Mouse (Mus musculus): ENCODE results near the gene 1700037C18Rik. TPM values are rescaled to one million over a fixed set of nuclear protein-coding genes. Genes with fewer than 3 reads are reported as not detected.

Gene 1700037C18Rik
- polyA plus RNA-seq, 2 experiments = 1.4 to 2.4 TPM

DNA sequence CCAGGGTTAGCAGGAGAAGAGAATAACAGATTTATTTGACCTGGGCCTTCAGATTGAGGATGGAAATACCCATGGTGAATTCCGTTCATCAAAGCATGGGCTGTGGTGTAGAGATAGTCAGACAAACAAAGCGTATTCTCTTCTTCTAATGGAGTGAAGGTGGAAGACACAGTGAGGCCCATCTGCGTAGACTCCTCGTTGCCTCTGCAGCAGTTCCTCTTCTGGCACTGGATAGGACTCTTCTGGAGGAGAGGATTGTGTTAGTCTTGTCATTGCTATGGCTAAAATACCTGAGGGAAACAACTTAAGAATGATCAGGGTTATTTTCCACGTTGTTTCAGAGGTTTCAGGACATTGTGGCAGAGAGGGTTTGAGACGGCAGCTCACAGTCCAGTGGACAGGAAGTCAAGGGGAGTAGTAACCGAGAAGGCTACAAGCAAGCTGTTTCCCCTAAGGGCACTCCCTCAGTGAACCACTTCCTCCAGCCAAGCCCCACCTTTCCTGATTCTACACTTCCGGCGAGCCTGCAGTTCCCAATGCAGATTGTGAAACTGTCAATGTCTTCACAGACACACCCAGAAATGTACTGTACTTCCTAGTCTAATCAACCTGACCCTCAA, 13.2 kb downstream of the 1700037C18Rik start:
- Histone ChIP-seq H3K4me2 (ENCODE audit: low read depth) (peak overlapping the region; percentile 42), H3K36me3 (replicated peaks; ENCODE audit: control insufficient read depth, insufficient read depth, low read depth) (peaks cover 19% of the 10 kb centered on the region)
- ATAC-seq (ENCODE audit: insufficient read depth) = peak; percentile 58; the same call in 1 of the 2 replicates

DNA sequence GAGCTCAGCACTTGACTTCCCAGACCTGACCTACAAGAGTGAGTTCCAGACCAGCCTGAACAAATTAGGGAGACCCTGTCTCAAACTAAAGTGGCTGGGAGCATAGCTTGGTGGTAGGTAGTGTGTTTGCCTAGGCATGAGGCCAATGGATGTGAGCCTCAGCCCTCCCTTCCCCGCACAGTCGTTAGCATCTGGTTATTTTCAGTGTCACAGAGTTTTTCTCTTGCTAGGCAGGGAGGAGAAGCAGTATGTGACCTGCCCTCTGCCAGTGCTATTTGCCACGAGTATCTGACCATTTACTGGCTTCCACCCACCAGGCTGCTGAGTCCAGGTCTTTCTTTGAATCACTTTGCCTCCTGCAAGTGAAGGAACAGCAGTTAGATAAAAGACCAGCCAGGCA, 14.8 kb downstream of the 1700037C18Rik start:
- DNase-seq (ENCODE audit: low read depth in 3 of 3, low spot score in 3 of 3) (no peak), ATAC-seq (ENCODE audit: insufficient read depth) (no peak)
- Histone ChIP-seq H3K4me2 (ENCODE audit: low read depth) (no peak overlapping the region), H3K4me1 (replicated peaks; ENCODE audit: control insufficient read depth in 2 of 2, insufficient read depth in 2 of 2, low read length in 1 of 2) (peaks cover 2% of the 10 kb centered on the region in 2 experiments; a peak in 2 of 4 replicates), H3K36me3 (replicated peaks; ENCODE audit: control insufficient read depth, insufficient read depth, low read depth) (peaks cover 10% of the 10 kb centered on the region), H3K9ac (replicated peaks) (no peak overlapping the region), H3K27me3 (ENCODE audit: control insufficient read depth, insufficient read depth, low read length) (no peaks in the 10 kb centered on the region), H3K4me3 (ENCODE audit: insufficient read depth in 1 of 2, low read depth in 2 of 2, low read length in 2 of 2) (no peak overlapping the region), H3K27ac (no peak overlapping the region), H3K9me3 (ENCODE audit: control insufficient read depth, low read length) (no peaks in the 10 kb centered on the region)
- TF ChIP-seq EP300 (IDR thresholded peaks at IDR 0.05; ENCODE audit: low read depth) = no peak
- no peak for TF ChIP-seq CTCF (IDR thresholded peaks at IDR 0.05; ENCODE audit: low read depth)
- 58% methylated on average over 3 of the region's 3 CpGs for WGBS (ENCODE audit: insufficient replicate concordance)

More for the DNA sequence above, 13.2 kb downstream of the 1700037C18Rik start:
- no peak overlapping the region for H3K9ac ChIP-seq (replicated peaks)
- H3K9me3 ChIP-seq (ENCODE audit: control insufficient read depth, low read length) = no peaks in the 10 kb centered on the region
- H3K4me1 ChIP-seq (replicated peaks; ENCODE audit: control insufficient read depth in 2 of 2, insufficient read depth in 2 of 2, low read length in 1 of 2) = peaks cover 2% of the 10 kb centered on the region in 2 experiments; a peak in 2 of 4 replicates
- H3K27me3 ChIP-seq (ENCODE audit: control insufficient read depth, insufficient read depth, low read length) = no peaks in the 10 kb centered on the region
- 21% methylated on average over 9 of the region's 9 CpGs for WGBS (ENCODE audit: insufficient replicate concordance)
- no peak overlapping the region for H3K4me3 ChIP-seq (ENCODE audit: insufficient read depth in 1 of 2, low read depth in 2 of 2, low read length in 2 of 2)
- DNase-seq (ENCODE audit: low read depth in 3 of 3, low spot score in 3 of 3) = no peak
- TF ChIP-seq EP300 (IDR thresholded peaks at IDR 0.05; ENCODE audit: low read depth) (no peak), CTCF (IDR thresholded peaks at IDR 0.05; ENCODE audit: low read depth) (no peak)
- H3K27ac ChIP-seq = peak overlapping the region; percentile 22; the same call in 1 of the 2 replicates

- H3K4me2 ChIP-seq (ENCODE audit: low read depth) = no peak overlapping the region
- no peaks in the 10 kb centered on the region; the same call in 1 of the 2 replicates for H3K36me3 ChIP-seq (replicated peaks; ENCODE audit: control insufficient read depth, insufficient read depth, low read depth)
- H3K27me3 ChIP-seq (ENCODE audit: control insufficient read depth, insufficient read depth, low read length) = no peaks in the 10 kb centered on the region
- H3K9me3 ChIP-seq (ENCODE audit: control insufficient read depth, low read length) = no peaks in the 10 kb centered on the region
- WGBS (ENCODE audit: insufficient replicate concordance) = 85% methylated on average over 14 of the region's 14 CpGs
- TF ChIP-seq EP300 (IDR thresholded peaks at IDR 0.05; ENCODE audit: low read depth) = no peak
- no peak for TF ChIP-seq CTCF (IDR thresholded peaks at IDR 0.05; ENCODE audit: low read depth)
- H3K4me1 ChIP-seq (replicated peaks; ENCODE audit: control insufficient read depth in 2 of 2, insufficient read depth in 2 of 2, low read length in 1 of 2) = peaks cover 2 to 5% of the 10 kb centered on the region in 2 experiments; a peak in 3 of 4 replicates
- DNase-seq (ENCODE audit: low read depth in 3 of 3, low spot score in 3 of 3) (no peak), ATAC-seq (ENCODE audit: insufficient read depth) (no peak)
- H3K27ac ChIP-seq = no peak overlapping the region
- H3K9ac ChIP-seq (replicated peaks) = no peak overlapping the region
- H3K4me3 ChIP-seq (ENCODE audit: insufficient read depth in 1 of 2, low read depth in 2 of 2, low read length in 2 of 2) = no peak overlapping the region
These were observed 16.7 kb downstream of the 1700037C18Rik start for GRCm38 (mm10) chr16:3891621-3892295.

DNA sequence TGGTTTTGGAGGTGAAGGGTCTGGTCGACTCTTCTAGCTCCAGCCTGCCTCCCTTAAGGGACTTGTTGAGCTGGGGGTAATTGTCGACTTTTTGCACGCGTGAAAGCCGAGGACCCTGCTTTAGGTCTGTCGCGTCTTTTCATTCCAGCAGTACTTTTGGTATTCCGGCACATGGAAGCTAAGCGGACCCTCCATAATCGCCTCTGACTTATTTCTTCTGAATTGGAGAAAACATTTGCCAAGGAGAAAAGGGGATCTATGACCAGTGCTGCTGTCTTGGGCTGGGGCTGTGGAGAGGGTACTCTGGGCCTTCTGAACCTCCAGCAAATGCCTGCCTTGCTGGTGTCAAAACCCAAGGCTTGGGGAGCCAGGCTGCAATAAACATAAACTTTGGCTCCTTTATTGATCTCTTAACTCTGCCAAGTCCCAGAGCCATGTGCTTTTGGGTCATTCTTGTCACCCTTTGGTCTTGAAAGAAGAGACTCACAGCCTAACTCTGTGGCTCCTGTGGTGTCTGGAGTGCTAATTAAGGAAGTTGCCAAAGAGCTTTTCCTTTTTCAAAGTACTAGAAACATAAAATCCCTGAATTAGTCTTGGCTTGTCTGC, 23.3 kb downstream of the 1700037C18Rik start:
- DNase-seq (ENCODE audit: low read depth in 3 of 3, low spot score in 3 of 3) (no peak), ATAC-seq (ENCODE audit: insufficient read depth) (0 out of 2 replicates have a peak, but pooled peaks have one; percentile 1)

More for the DNA sequence above, 23.3 kb downstream of the 1700037C18Rik start:
- Histone ChIP-seq H3K36me3 (replicated peaks; ENCODE audit: control insufficient read depth, insufficient read depth, low read depth) (no peaks in the 10 kb centered on the region), H3K4me3 (ENCODE audit: insufficient read depth in 1 of 2, low read depth in 2 of 2, low read length in 2 of 2) (peak overlapping the region; percentile 80 to 87), H3K27me3 (ENCODE audit: control insufficient read depth, insufficient read depth, low read length) (no peaks in the 10 kb centered on the region), H3K4me2 (ENCODE audit: low read depth) (peak overlapping the region; percentile 83), H3K9me3 (ENCODE audit: control insufficient read depth, low read length) (no peaks in the 10 kb centered on the region), H3K4me1 (replicated peaks; ENCODE audit: control insufficient read depth in 2 of 2, insufficient read depth in 2 of 2, low read length in 1 of 2) (peaks cover 8 to 20% of the 10 kb centered on the region in 2 experiments), H3K9ac (replicated peaks) (peak overlapping the region; percentile 89), H3K27ac (peak overlapping the region; percentile 47)
- WGBS (ENCODE audit: insufficient replicate concordance) = 2% methylated on average over 10 of the region's 10 CpGs
- no peak for TF ChIP-seq CTCF (IDR thresholded peaks at IDR 0.05; ENCODE audit: low read depth)
- TF ChIP-seq EP300 (IDR thresholded peaks at IDR 0.05; ENCODE audit: low read depth) = no peak

Measured in liver, embryonic 14.5 days (tissue).